Mouse (Mus musculus): ENCODE data around the gene Mzf1.
"Not testable (repeated sequence)": the region's sequence is repeated elsewhere in the genome, so short reads cannot be mapped to it uniquely, and the experiment has no call there.

The Mzf1 gene

DNA sequence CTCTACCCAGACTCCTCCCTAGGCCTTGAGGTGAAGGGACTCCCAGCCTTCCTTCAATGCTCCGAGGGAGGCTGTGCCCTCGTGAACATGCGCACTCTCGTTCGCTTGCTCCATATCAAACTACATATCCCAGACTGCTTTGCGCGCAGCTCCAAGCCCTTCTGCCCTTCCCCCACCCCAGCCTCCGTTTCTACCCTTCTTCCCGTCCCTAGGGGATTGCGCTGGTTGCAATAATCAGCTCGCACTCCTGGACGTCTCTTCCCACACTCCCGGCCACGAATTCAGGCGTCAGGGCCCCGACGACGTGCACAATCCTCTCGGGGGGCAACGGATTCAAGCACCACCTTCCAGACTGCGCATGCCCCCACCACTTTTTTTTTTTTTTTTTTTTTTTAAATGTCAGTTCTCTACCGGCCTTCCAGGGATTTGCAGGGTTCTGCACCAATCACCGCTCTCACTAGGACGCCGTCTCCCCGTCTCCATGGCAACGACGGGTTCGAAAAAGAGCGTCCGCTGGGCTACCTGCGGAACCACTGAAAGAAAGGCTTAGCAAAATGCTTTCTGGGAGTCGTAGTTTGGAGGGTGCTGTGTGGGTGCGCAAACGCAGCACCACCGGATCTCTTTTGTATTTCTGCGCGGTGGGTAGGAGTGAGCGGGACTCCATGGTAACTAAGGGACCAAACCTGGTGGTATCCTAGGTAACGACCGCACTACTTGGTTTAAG lies at the start of gene Mzf1:
Gene Mzf1, minus strand, starts transcription at position 478 of the 724 bp plus-strand sequence.
- peak; percentile 56 to 82 for DNase-seq (ENCODE audit: low read depth in 1 of 2, low spot score in 2 of 2)

DNA sequence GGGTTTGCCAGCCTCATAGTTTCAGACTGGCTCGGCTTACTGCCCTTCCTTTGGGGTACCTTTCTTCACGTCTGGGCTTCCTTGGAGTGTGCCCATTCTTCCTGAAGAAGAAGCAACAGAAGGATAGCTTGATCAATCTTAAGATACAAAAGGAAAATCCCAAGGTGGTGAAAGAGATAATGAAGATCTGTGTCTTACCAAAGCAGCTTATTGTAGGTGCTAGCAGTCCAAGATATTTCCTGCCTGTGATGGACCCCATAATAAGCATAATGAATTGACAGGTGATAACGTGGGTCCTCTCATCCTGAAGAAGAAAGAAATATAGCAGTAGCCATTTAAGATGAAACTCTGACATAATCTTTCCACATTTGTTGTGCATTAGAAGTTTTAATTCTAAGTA lies 40.5 kb upstream of the Mzf1 start, which contains the start of gene Vmn1r85:
Gene Vmn1r85, minus strand, starts transcription at position 101 of the 400 bp plus-strand sequence.
- DNase-seq (ENCODE audit: low read depth in 1 of 2, low spot score in 2 of 2): no peak

DNA sequence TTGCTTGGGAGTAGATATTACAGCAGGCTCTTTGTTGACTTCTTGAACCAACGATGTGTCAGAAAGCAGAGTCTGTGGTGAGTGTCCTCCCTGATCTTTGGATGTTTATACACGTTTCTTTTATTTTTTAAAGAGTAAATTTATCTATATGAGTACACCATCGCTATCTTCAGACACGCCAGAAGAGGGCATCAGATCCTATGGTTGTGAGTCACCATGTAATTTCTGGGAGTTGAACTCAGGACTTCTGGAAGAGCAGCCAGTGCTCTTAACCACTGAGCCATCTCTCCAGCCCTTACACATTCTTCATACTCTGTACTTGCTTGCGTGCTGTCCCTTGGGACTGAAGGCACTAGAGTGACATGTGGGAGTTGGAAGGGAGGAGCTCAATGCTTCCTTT lies 17.7 kb upstream of the Mzf1 start:
- DNase-seq (ENCODE audit: low read depth in 1 of 2, low spot score in 2 of 2): no peak

DNA sequence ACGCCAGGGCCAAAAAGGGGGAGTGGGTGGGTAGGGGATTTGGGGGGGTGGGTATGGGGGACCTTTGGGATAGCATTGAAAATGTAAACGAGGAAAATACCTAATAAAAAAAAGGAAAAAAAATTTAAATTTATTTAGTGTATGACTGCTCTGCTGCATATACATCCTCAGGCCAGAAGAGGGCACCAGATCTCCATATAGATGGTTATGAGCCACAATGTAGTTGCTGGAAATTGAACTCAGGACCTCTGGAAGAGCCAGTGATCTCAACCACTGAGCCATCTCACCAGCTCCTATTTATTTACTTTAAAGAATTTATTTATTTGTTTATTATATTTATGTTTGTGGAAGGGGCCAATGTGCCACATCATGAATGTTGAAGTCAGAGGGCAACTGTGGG lies 8.8 kb upstream of the Mzf1 start:
- DNase-seq (ENCODE audit: low read depth in 1 of 2, low spot score in 2 of 2): not testable (repeated sequence)

DNA sequence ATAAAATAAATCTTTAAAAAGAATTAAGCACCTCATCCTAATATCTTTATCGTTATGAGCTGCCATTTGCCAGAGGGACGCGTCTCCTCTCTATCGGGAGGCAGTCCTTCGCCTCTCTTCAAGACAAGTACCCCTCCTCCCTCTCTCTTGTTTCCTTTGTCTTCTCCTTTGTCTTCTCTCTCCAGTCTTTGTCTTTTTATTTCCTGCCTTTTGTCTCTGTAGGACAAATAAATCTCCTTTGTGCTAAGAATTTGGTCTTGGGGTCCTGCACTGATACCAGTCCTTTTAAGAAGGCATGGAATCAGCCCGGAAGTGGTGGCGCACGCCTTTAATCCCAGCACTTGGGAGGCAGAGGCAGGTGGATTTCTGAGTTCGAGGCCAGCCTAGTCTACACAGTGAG lies 5.0 kb upstream of the Mzf1 start:
- DNase-seq (ENCODE audit: low read depth in 1 of 2, low spot score in 2 of 2): no peak

DNA sequence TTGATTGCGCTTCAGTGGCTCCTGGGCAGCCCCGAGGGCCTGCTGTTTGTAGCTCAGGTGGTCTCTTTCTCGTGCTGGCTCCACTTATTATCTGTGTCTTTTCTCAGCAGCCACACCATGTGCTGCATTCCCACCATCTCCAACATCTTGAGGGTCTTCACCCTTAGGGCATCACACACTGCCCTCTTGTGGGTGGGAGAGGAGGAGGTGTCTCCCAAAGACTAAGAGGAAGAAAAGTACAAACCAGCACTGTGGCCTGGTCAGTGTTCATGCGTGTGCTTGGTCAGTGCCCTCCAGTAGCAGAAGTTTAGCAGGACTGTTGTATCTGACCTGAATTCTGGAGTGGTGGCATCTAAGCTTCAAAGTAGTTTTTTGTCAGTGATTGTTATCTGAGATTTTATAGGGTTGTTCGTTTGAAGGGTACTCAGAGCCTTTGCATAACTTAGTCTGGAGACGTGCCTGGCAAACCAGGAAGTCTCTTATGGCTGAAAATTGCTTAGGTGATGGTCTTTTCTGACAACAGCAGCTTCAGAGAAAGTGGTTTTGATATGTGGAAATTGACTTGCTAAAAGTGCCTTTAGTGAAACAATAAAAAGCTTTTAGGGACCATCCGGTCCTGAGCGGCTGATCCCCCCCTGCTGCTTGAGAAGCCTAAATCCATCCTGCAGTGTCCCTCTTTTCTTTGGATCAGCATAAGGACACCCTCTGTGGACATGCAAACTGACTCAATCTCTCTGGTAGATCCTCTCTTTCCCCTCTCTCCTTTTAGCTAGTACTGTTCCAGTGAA lies 2.5 kb upstream of the Mzf1 start:
- no peak for DNase-seq (ENCODE audit: low read depth in 1 of 2, low spot score in 2 of 2)

DNA sequence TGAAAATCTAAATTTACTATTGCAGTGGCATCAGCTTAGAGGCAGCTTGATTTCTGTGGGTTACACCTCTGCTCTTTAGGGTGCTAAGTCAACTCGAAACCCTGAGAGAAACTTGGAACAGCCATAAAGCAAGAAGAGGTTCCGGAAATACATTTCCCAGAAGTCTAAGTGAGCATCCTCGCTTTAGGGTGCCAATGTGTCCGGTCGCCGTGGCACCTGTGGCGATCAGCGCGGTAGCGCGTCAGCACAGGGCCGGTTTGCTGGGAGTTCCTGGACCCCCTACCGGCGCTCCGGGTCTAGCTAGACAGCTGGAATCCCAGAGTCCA lies 640 bp downstream of the Mzf1 start:
- no peak for DNase-seq (ENCODE audit: low read depth in 1 of 2, low spot score in 2 of 2)

DNA sequence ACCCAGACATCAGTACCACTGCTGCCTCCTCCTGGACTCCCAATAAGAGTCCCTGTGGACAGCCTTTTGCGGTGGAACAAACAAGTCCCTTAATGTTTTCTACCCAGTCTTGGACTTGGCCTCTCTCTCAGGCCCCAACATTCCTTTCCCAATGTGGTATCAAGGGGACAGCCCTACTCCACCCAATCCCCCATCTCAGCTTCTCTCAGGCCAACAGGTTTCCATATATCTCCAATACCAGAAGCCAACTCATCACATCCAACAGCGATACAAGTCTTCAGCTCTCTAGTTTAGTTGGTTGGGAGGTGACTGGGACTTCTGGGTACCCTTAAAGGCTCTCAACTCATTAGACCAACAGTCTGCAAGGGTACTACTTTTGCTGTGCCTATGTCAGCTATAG lies 1.1 kb downstream of the Mzf1 start:
- no peak for DNase-seq (ENCODE audit: low read depth in 1 of 2, low spot score in 2 of 2)

DNA sequence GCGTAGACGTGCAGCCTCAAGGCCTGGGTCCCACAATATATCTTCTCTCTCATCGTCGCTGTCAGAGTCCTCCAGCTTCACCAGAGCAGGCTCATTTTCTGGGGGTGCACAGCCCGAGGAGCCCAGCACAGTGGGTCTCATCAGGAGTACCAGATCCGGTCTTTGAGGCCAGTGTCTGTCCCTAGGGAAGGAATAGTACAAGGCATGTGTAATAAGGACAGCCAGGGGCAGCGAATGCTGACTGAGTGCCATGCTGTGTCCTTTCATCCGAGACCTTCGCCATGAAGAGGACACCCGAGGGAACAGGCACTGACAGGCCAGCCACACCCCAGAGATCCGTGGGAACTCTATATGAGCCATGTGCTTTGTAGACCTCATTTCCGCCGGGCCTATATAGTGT lies 1.6 kb downstream of the Mzf1 start:
- no peak for DNase-seq (ENCODE audit: low read depth in 1 of 2, low spot score in 2 of 2)

DNA sequence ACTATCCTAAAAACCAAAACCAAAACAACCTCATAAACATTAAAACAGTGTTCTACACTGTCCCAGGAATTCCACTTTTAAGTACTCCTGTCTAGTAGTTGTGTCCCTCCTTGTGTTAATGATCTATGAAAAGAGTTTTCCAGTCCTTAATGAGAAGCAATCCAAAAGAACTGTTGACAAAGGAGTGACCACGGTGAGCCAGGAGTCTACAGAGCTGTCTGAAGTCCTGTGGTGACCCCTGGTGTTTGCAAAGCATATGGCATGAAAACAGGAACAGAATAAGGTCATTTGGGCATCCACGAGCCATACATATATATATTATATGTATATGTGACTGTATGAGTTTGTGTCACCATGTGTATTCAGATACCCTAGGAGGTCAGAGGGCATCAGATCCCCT lies 8.5 kb downstream of the Mzf1 start:
- peak in 1 of 2 experiments; percentile 49 for DNase-seq (ENCODE audit: low read depth in 1 of 2, low spot score in 2 of 2)

DNA sequence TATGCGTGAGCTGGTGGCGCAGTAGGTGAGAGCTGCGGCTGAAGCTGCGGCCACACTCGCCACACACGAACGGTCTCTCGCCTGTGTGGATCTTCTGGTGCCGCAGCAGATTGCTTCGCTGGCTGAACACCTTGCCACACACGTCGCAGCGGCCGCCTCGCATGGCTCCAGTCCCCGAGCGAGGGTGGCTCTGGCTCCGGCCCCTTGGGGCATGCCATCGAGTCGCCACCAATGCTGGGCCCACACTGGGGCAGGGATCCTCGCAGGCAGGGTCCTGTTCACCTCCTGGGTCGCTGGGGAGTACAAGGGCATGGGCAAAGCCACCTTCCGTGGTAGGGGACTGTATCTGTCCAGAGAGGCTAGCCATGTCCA lies 10.3 kb downstream of the Mzf1 start:
- DNase-seq (ENCODE audit: low read depth in 1 of 2, low spot score in 2 of 2): no peak

DNA sequence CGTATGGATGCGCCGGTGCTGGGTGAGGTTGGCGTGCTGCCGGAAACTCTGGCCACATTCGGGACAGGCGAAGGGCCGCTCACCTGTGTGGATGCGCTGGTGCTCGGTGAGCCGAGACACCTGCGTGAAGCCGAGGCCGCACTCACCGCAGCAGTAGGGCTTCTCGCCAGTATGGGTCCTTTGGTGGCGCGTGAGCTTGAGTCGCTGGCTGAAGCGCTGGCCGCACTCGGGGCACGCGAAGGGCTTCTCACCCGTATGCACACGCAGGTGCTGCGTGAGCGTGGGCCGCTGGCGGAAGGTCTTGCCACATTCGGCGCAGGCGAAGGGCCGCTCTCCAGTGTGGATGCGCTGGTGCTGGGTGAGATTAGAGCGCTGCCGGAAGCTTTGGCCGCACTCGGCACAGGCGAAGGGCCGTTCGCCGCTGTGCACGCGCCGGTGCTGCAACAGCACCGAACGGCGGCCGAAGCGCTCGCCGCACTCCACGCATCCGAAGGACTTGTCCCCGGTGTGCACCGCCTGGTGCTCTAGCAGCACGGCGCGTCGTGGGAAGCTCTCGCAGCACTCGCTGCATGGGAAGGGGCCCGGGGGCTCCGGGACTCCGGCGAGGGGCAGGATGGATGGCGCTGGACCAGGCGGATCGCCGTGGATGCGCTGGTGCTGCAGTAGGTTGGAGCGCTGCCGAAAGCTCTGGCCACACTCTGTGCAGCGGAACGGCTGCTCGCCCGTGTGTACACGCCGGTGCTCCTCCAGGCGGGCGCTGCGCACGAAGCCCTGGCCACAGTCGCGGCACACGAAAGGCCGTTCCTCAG lies 10.9 kb downstream of the Mzf1 start:
- no peak for DNase-seq (ENCODE audit: low read depth in 1 of 2, low spot score in 2 of 2)

DNA sequence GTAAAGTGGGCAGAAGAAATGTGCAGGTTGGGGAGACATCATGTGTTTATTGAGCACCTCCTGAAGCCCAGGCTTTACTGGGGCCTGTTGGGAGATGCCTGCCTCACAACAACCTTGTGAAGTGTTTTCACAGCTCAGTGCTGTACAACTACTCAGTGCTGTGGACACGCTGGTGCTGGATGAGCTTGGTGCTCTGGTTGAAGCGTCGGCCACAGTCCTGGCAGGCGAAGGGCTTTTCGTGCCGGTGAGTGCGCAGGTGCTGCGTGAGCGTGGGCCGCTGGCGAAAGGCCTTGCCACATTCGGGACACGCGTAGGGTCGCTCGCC lies 11.5 kb downstream of the Mzf1 start:
- no peak for DNase-seq (ENCODE audit: low read depth in 1 of 2, low spot score in 2 of 2)

DNA sequence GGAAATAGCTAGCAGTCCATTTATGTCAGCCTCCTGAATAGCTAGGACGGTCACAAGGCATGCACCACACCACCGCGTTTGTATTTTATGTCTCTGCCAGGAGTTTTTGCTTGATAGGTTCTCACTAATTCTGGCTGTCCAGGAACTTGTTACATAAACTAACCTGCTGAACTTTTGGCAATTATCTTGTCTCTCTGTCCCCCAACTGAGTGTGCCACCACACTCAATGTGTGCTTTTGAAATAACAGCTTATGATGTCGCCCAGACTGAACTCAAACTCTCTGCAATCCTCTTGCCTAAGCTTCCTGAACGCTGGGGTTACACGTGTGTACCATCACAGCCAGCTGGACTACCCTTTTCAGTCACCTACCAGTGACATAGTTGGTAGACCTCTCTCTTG lies 12.1 kb downstream of the Mzf1 start:
- DNase-seq (ENCODE audit: low read depth in 1 of 2, low spot score in 2 of 2): no peak

DNA sequence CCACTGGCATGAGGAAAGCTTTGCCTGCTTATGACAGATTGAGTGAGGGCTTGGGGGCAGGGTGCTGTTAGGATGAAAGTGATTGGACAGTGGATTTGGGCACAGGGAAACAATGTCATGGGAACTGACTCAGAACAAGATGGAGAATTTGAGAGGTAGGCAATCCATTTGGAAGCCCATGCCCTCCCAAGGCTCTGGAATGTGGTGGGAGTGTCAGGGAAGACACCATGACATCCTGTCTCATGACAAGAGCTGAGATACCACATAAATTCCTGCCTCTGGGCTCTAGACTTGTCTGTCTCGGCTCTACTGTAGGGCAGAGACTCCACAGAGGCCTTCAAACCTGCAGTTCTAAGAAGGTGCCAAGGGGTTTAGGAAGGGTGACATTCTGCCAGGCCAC lies 13.3 kb downstream of the Mzf1 start:
- DNase-seq (ENCODE audit: low read depth in 1 of 2, low spot score in 2 of 2): no peak

DNA sequence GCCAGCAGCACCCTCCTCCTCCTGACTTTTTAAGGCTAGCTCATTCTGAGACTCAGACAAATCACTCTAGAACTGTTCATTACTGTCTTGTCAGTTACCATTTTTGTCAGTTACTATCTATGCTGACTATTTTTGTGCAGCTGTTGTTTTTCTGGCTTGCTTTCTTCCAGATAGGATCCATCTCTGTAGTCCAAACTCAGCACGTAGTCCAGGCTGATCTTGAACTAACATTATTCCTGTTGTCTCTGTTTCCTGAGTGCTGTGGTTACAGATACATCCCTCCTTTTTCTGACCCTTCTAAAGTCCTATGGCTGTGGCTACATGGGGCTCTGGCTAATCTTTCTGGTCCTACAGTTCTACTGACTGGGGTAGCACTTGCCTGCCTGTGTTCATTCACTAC lies 15.4 kb downstream of the Mzf1 start:
- DNase-seq (ENCODE audit: low read depth in 1 of 2, low spot score in 2 of 2): no peak

DNA sequence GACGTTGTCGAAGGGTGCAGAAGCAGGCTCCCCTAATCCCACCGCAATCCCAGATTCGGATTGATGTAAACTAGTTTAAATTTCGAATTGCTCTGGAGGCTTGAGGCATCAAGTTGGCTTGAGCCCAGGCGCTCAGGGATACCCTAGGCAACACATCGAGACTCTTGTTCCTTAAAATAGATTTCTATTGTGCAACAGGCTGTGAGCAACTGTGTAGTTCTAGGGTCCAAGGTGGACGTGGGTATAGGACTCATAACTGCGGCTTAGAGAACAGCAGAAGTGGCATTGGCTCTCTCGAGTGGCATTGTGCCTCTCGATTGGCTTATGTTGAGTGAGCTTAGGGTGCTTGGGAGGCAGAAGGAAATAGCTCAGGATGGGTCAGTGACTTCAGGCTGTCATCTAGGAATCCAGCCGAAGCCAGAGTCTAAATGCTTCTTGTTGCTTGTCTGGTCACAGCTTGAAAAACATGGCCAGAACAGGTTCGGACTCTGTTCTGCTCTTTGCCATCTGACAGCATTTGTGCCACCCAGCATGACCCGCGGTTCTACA lies 15.9 kb downstream of the Mzf1 start:
- DNase-seq (ENCODE audit: low read depth in 1 of 2, low spot score in 2 of 2): no peak

DNA sequence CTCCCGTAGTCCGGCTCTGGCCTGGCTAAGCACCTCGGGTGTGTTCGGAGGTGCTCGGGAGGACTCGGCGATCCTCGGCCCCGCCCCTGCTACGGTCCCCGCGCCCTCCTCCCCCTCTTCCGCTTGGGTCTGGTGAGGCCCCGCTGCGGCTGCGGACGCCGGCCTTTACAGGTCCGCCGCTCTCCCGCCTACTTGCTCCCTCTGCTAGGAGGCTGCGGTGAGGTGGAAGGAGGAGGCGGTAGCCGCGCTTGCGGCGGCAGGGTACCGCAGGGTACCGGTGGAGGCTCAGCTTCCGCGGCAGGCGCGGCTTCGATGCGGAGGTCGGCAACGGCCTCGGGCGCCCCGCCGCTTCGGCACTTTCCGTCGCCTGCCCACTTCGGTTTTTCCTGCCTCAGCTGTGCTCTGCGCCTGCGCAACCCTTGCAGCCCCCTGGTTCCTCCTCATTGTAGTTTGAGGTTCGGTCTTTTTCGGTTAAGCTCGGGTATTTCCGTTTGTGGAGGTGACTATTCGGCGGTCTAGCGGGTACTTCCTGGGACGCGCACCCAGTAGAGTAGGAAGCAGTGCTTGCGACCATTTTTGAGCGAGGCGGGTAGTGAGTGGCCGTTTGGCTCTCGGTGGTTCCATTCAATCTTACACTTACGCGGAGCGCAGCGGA lies 16.5 kb downstream of the Mzf1 start, which contains the start of gene Ube2m:
Gene Ube2m, minus strand, starts transcription at position 375 of the 655 bp plus-strand sequence.
- DNase-seq (ENCODE audit: low read depth in 1 of 2, low spot score in 2 of 2): peak; percentile 87 to 94

DNA sequence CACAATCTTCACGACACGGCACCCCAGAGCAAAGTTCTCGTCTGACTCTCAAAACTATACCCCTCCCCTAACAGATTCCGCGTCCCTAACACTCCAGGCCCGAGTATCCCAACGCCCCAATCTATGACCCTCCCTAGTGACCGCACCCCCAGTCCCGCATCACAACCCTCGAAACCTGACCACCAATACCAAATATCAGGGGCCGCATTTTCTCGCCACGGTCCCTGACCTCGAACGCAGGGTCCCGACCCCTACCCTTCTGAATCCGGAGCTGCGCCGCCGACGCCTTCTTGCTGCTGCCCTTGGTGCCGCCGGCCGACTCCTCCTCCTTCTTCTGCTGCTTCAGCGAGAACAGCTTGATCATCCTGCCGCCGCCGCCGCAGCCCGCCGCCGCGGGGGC lies 17.2 kb downstream of the Mzf1 start:
- no peak for DNase-seq (ENCODE audit: low read depth in 1 of 2, low spot score in 2 of 2)

DNA sequence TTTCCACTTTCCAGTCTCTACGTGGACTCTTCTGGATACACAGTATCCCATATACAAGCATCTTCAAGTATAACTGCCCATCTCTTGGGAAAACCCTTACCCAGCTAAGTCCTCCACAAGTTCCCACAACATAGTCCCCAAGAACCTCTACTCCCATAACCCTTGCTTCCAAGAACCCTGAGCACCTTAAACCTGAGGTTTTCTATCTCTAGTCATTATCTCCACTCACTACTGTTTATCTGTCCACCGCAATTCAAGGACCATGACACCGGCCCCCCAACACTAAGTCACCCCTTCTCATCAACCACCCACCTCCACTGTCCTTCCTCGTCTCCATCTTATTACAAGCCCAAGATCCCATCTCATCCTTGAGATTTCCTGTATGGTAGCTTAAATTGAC lies 17.8 kb downstream of the Mzf1 start:
- no peak for DNase-seq (ENCODE audit: low read depth in 1 of 2, low spot score in 2 of 2)

DNA sequence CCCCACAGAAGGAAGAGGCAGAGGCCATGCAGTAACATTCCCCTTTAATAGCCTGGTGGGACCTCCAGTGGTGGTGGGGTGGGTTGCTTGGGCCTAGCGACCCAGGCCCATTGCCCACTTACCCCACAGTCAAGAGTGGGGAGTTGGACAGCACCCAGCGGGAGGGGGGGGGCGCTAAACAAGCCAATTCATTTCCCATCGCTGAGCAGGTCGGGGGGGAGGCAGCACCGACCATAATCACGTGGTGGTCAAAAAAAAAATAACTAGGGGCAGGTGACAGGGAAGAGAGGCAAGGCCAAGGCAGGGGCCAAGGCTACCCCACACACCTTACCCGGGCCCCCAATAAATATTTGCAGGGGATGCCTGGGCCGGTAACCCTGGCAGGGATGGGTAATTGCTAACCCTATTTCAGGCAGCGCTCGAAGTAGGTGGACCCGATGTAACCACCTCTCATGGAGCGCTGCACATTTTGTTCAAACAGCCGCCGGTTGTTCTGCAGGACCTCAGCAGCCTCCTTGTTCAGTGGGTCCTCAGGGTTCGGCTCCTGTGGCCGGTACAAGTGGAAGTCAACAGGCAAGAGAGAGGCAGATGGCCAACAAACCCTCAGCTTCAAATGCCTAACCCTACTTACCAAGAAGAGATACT lies 19.2 kb downstream of the Mzf1 start:
- DNase-seq (ENCODE audit: low read depth in 1 of 2, low spot score in 2 of 2): no peak

Data from monocyte, adult 2 months (primary cell).